Mouse (Mus musculus) brain, embryonic 14.5 days (tissue): ENCODE measurements around the gene Rybp.

ENCODE experiments used
- CTCF ChIP-seq: fragments of 200-500 bp; IDR thresholded peaks from 2 replicates; pipeline ENCODE4 v1.5.1; 2012; ENCODE audit warnings: inconsistent platforms, mild to moderate bottlenecking, moderate library complexity, borderline replicate concordance; ENCODE audit not compliant: insufficient read depth, insufficient read length; ENCODE audit errors: extremely low read depth
- POLR2A ChIP-seq: fragments of 200-500 bp; IDR thresholded peaks from 2 replicates; pipeline ENCODE4 v1.6.1; 2012; ENCODE audit warnings: mild to moderate bottlenecking, inconsistent platforms, borderline replicate concordance; ENCODE audit not compliant: poor library complexity, insufficient read depth, insufficient read length, severe bottlenecking; ENCODE audit errors: extremely low read depth

DNA sequence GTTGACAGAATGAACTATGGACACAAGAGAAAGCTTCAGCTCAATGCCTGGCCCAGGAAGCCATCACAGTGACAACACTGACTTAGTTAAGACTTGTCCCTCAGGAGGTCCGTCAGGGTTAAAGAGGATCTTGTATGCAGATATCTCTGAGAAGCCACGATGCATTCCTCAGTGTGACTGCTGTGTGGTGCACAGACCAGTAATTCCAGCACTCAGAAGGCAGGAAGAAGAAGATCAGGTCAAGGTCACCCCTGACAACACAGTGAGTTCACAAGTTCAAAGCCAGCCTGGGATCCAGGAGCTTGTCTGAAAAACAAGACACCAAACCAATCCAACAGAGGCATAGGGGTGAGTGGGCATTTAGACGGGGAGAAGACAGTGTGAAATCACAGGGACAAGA is 67.3 kb downstream of the Rybp start:
- TF ChIP-seq POLR2A: no peak
- TF ChIP-seq CTCF: no peak
